In genomic region chr5:73301601-73302307, GRCm38 (mm10) we compare ENCODE assay signal across 16 mouse cellular contexts.
"Had no signal": no experiment of that assay in that cellular context is flagged by ENCODE, and none has a peak within 500 bp of the region (broad histone marks: within the 10 kb centered on the region; RNA-seq: fewer than 3 reads in every experiment).

No protein-coding gene starts in this region.

- H3K4me3 ChIP-seq: limb, embryonic 13.5 days; megakaryocyte, embryonic 14.5 days; midbrain, embryonic 12.5 days; neural tube, embryonic 13.5 days had no signal

- H3K4me1 ChIP-seq: limb, embryonic 13.5 days; midbrain, embryonic 12.5 days; neural tube, embryonic 13.5 days had no signal

- H3K9ac ChIP-seq: limb, embryonic 13.5 days; midbrain, embryonic 12.5 days; neural tube, embryonic 13.5 days had no signal

- H3K27ac ChIP-seq: kidney, postnatal 0 days; limb, embryonic 13.5 days; midbrain, embryonic 12.5 days; neural tube, embryonic 13.5 days had no signal

- DNase-seq: kidney, adult 8-10 months; kidney, postnatal 36 days; left cerebral cortex, postnatal 4 days; lung, adult 18-20 months; lung, postnatal 4 days; right cerebral cortex, postnatal 4 days; spleen, adult 18-20 months; thymus, postnatal 36 days had no signal

- H3K9me3 ChIP-seq: limb, embryonic 13.5 days; megakaryocyte, embryonic 14.5 days; midbrain, embryonic 12.5 days; neural tube, embryonic 13.5 days had no signal

- ATAC-seq: intestine, embryonic 16.5 days; lung, postnatal 0 days; midbrain, embryonic 16.5 days had no signal

- H3K4me2 ChIP-seq: limb, embryonic 13.5 days; midbrain, embryonic 12.5 days; neural tube, embryonic 13.5 days had no signal

- H3K27me3 ChIP-seq: limb, embryonic 13.5 days; megakaryocyte, embryonic 14.5 days; midbrain, embryonic 12.5 days; neural tube, embryonic 13.5 days had no signal
